Mouse (Mus musculus) adrenal gland, adult 18-20 months (tissue): ENCODE measurements around the gene Hadhb. TPM values are rescaled to one million over a fixed set of nuclear protein-coding genes. Genes with fewer than 3 reads are reported as not detected.
A peak's percentile ranks its signal among the peaks of the same experiment; 100 is the strongest.

ENCODE experiments used
- DNase-seq, 2 experiments: peaks; one replicate each; pipeline ENCODE4 v3.0.0; 2021 to 2022; ENCODE audit warnings: low spot score in 2 of 2
- microRNA-seq, 2 experiments: library from miRNA; unstranded; fragments of <30 nt; microRNA quantifications; one replicate each; pipeline ENCODE4 v1.2.0; 2021; ENCODE audit warnings: borderline number of aligned reads in 2 of 2
- total RNA-seq, 2 experiments: library from RNA; stranded (reverse); gene quantifications; 1 replicate in 1 of 2; 2 replicates in 1 of 2; pipeline ENCODE4 v1.2.3; 2021

Hadhb gene
- total RNA-seq, 2 experiments from 2014 or later, result 969 to 1,652 TPM

GRCm38 (mm10) chr5:30232271-30232971 is 77.4 kb downstream of the Hadhb start, which contains the start of gene Selenoi:
Gene Selenoi (plus strand): TSS chr5:30232581.
- peak; percentile 96 to 97 for DNase-seq

GRCm38 (mm10) chr5:30233042-30233441 is 78.0 kb downstream of the Hadhb start:
- DNase-seq, result peak in 1 of 2 experiments; percentile 16

GRCm38 (mm10) chr5:30233979-30234378 is 78.9 kb downstream of the Hadhb start:
- no peak for DNase-seq

Small RNA genes lying within 50 kb of the gene (microRNA-seq; reads per million reads assigned to microRNA genes)
- gene Mir1960, result 0.61 to 1.4 reads per million in 2 experiments

Other genes with a start within 250 kb of the Hadhb start
- not detected for gene Il6, start 142.1 kb upstream of the Hadhb start, total RNA-seq
- gene Tyms, start 81.6 kb upstream of the Hadhb start, total RNA-seq, result 10 to 100 TPM; 13.7 to 13.9 TPM
- not detected for gene Garem2, start 50.1 kb upstream of the Hadhb start, total RNA-seq
- gene 3110082J24Rik, start 49.2 kb upstream of the Hadhb start, total RNA-seq, result not detected
- 100 to 1,000 TPM; 527 to 755 TPM for gene Hadha, start 86 bp upstream of the Hadhb start, total RNA-seq
- gene Adgrf3, start 50.5 kb downstream of the Hadhb start, total RNA-seq, result not detected
- gene Selenoi, start 77.3 kb downstream of the Hadhb start, total RNA-seq, result 10 to 100 TPM; 19.2 to 21.0 TPM
- gene Drc1, start 126.1 kb downstream of the Hadhb start, total RNA-seq, result under 1 TPM; 0.61 to 0.66 TPM